Mouse (Mus musculus) stomach, embryonic 15.5 days (tissue): ENCODE data around the gene Src. TPM values are rescaled to one million over a fixed set of nuclear protein-coding genes. Genes with fewer than 3 reads are reported as not detected.

Experiments
- ATAC-seq: fragments of 200-750 bp; cut with Nextera tagmentation; 2 replicates; pipeline ENCODE4 v1.8.0; 2017; ENCODE audit warnings: low read depth, moderate number of reproducible peaks, moderate TSS enrichment; ENCODE audit not compliant: insufficient read depth, low FRiP score
- H3K27ac ChIP-seq: fragments of 300-500 bp; sonication (generic); 2 replicates; pipeline ENCODE4 v1.5.1; 2015; ENCODE audit warnings: mild to moderate bottlenecking, inconsistent platforms
- H3K27me3 ChIP-seq: fragments of 300-500 bp; sonication (generic); replicated peaks from 2 replicates; pipeline ENCODE4 v1.6.1; 2015; ENCODE audit warnings: inconsistent platforms
- H3K36me3 ChIP-seq: fragments of 300-500 bp; sonication (generic); 2 replicates; pipeline ENCODE4 v1.6.1; 2015; ENCODE audit warnings: inconsistent platforms
- H3K4me1 ChIP-seq: fragments of 300-500 bp; sonication (generic); 2 replicates; pipeline ENCODE4 v1.6.1; 2015; ENCODE audit warnings: inconsistent platforms
- H3K4me2 ChIP-seq: fragments of 300-500 bp; sonication (generic); 2 replicates; pipeline ENCODE4 v1.6.1; 2015; ENCODE audit warnings: mild to moderate bottlenecking, inconsistent platforms
- H3K4me3 ChIP-seq: fragments of 300-500 bp; sonication (generic); replicated peaks from 2 replicates; pipeline ENCODE4 v1.5.1; 2015; ENCODE audit warnings: inconsistent platforms
- H3K9ac ChIP-seq: fragments of 300-500 bp; sonication (generic); 2 replicates; pipeline ENCODE4 v1.6.1; 2015; ENCODE audit warnings: inconsistent platforms
- H3K9me3 ChIP-seq: fragments of 300-500 bp; sonication (generic); 2 replicates; pipeline ENCODE4 v1.6.1; 2016; ENCODE audit warnings: inconsistent platforms
- WGBS: fragments of 180-500 bp; shearing (Covaris S2); methylation state at CpG from one replicate; pipeline ENCODE4 v1.1.7; 2015; 5-methylcytosine and 5-hydroxymethylcytosine counted together
- polyA plus RNA-seq: library from polyadenylated mRNA; unstranded; fragments of >200 nt; fragmentation: Nextera tagmentation; extraction: Ambion mirVana; gene quantifications from 2 replicates; pipeline ENCODE4 v1.2.1, GENCODE M21; 2015

Src gene
- polyA plus RNA-seq, 1 experiment from 2014 or later = 18.4 TPM

DNA sequence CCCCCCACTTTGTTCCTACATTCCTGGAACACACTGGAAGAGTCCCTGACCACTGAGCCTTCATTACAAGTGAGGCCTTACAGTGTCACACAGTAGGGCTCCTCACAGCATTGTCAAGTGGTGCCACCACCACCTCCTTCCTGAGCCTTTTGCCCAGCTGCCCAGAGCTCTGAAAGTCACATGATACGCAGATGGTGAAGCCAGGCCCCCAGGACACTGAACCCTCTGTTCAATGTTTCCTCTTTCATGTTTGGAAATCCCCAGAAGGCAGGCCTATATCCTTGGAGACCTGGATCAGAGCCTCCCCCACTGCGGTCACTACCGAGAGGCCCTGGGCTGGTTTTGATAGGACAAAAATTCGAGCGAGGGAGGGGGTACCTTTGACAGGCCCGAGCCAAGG, 1.0 kb upstream of the Src start:
- H3K9me3 ChIP-seq = no peaks in the 10 kb centered on the region
- H3K4me1 ChIP-seq = peaks cover 7% of the 10 kb centered on the region; the same call in 1 of the 2 replicates
- no peak for ATAC-seq
- 65% methylated on average over 6 of the region's 6 CpGs for WGBS
- H3K9ac ChIP-seq = no peak overlapping the region
- H3K36me3 ChIP-seq = no peaks in the 10 kb centered on the region
- no peak overlapping the region for H3K27ac ChIP-seq
- no peak overlapping the region for H3K4me2 ChIP-seq
- H3K4me3 ChIP-seq = no peak overlapping the region
- H3K27me3 ChIP-seq = no peaks in the 10 kb centered on the region

DNA sequence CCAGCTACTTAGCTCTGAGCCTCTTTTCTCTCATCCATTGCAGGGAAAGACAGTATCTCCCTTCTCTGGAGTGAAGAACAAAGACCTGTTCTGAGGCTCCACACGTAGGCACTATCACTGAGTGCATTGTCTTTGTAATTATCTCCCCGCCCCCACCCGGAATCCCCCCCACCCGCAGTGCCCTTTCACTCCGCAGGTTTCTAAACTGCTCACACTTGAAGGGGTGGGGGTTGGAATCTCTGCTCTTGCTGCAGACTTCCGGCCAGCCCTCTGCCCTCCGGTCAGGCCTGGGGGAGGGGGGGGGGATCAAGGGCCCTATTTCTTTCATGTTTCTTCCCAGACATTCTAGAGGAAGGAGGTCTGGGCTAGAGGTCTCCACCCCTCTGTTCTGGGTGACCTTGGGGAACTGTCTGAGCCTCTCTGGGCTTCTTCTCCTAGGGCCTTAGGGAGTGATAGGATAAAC, 396 bp downstream of the Src start:
- no peaks in the 10 kb centered on the region for H3K9me3 ChIP-seq
- no peaks in the 10 kb centered on the region for H3K36me3 ChIP-seq
- no peak for ATAC-seq
- no peak overlapping the region for H3K4me2 ChIP-seq
- WGBS = 5% methylated on average over 7 of the region's 7 CpGs
- no peak overlapping the region for H3K9ac ChIP-seq
- H3K4me3 ChIP-seq = no peak overlapping the region
- H3K4me1 ChIP-seq = peaks cover 19% of the 10 kb centered on the region
- H3K27ac ChIP-seq = peak overlapping the region; percentile 10
- no peaks in the 10 kb centered on the region for H3K27me3 ChIP-seq

DNA sequence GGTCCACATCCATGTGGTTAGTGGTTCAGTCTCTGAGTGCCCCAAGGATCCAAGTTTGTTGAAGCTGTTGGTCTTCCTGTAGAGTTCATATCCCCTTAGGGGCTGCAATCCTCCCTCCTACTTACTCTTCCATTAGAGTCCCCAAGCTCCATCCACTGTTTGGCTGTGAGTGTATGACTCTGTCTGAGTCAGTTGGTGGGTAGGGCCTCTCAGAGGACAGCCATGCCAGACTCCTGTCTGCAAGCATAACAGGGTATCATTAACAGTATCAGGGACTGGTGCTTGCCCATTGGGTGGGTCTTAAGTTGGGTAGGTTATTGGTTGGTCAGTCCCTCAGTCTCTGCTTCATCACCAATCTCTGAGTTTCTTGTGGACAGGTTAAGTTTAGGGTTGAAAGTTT, 1.3 kb downstream of the Src start:
- Histone ChIP-seq H3K36me3 (no peaks in the 10 kb centered on the region), H3K4me2 (no peak overlapping the region), H3K9me3 (no peaks in the 10 kb centered on the region), H3K27me3 (no peaks in the 10 kb centered on the region), H3K4me3 (no peak overlapping the region), H3K27ac (no peak overlapping the region), H3K4me1 (peaks cover 20% of the 10 kb centered on the region), H3K9ac (no peak overlapping the region)
- no peak for ATAC-seq

DNA sequence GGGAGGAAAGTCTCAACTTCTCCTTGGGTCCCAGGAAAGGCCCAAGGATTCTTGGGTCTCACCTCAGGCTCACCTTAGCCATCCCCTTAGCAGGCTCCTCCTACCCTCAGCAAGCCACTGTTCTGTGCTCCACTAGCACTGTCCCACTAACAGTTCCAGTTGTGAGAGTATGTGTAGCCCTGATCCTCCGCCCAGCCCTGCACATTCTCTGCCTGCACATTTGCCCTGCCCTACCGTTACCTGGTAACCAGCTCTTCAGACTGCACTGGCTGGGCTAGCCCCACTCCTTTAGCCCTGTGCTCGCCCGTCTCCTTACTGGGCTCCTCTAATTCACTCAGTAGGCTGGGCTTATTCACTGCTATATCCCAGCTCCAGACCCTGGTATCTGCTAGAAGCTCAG, 2.2 kb downstream of the Src start:
- peaks cover 24% of the 10 kb centered on the region for H3K4me1 ChIP-seq

DNA sequence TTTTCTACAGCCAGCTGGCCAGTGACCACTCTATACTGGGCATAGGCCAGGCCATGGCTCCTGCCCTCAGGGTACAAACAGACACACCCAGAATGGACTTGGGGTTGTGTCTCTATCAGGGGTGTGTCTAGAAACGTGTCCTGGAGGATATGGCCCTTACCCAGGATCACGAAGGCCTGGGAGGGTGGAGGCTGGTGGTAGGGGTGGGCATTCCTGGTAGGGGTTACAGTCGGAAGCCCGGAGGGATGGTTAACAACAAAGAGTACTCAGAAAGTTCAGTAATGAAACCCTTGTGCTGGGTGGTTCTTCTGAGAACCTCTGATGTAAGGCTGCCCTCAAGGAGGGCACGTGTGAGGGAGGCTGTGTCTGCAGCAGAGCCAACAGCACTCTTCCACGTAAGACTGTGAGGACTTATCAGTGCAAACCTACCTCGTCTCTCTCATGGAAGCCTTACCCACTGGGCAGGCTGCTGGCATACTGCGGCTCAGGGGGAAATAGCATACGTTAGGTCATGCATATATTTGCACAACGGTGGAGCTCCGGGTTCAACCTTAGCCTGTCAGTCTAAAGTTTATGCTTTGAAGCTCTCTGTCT, 3.9 kb downstream of the Src start:
- H3K4me3 ChIP-seq = no peak overlapping the region
- ATAC-seq = no peak

More for the DNA sequence above, 2.2 kb downstream of the Src start:
- Histone ChIP-seq H3K4me3 (no peak overlapping the region), H3K4me2 (no peak overlapping the region), H3K27ac (no peak overlapping the region), H3K9me3 (no peaks in the 10 kb centered on the region), H3K27me3 (no peaks in the 10 kb centered on the region), H3K36me3 (no peaks in the 10 kb centered on the region), H3K9ac (no peak overlapping the region)
- no peak for ATAC-seq
- WGBS = 81% methylated on average over 4 of the region's 4 CpGs

DNA sequence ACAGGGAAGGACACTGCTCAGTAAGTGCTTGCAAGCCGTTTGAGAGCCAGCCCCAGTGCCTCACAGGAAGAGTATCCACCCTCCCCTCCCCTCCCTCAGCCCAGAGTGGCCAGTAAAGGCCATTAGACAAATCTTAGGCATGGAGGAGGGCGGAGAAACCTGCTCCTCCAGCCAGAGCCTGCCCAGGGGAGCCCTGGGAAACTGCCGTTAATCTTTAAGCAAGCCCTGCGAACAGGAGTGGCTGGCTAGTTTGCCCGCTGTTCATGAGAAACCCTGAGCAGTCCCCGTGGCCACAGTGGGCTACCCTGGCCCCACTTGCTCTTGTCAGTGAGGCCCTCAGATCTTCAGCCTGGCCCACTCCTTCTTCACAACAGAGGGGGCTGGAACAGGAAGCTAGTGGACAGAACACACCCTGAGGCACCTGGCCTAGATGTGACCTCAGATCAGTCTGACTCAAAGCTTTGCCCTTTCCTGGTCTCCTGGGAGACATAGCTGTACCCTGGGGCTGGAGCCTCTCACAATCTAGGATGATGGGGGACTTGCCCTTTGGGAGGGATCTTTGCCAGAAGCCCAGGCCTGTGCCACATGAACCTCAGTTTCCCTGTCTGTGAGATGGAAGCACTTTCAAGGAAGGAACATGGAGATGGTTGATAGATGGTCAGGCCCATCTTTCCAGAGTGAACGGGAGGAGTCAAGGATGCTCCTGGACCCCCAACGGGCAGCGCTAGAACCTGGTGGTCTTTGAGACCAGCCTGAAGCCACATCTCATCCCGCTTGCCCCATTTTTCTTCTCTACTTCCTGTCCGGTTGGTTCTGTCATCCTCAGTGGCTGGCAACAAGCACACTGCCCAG, 4.8 kb downstream of the Src start:
- peak; percentile 79 for ATAC-seq
- Histone ChIP-seq H3K9me3 (no peaks in the 10 kb centered on the region), H3K4me3 (peak overlapping the region; percentile 72), H3K9ac (0 out of 2 replicates have a peak overlapping the region, but pooled peaks have one; percentile 94), H3K4me1 (peaks cover 44% of the 10 kb centered on the region), H3K27me3 (no peaks in the 10 kb centered on the region), H3K27ac (peak overlapping the region; percentile 86), H3K4me2 (peak overlapping the region; percentile 78), H3K36me3 (no peaks in the 10 kb centered on the region)
- WGBS = 39% methylated on average over 11 of the region's 11 CpGs

More for the DNA sequence above, 3.9 kb downstream of the Src start:
- Histone ChIP-seq H3K27ac (peak overlapping the region; percentile 86), H3K4me2 (no peak overlapping the region), H3K9ac (no peak overlapping the region), H3K4me1 (peaks cover 38% of the 10 kb centered on the region), H3K27me3 (no peaks in the 10 kb centered on the region), H3K9me3 (no peaks in the 10 kb centered on the region), H3K36me3 (no peaks in the 10 kb centered on the region)
- WGBS = 56% methylated on average over 11 of the region's 11 CpGs

DNA sequence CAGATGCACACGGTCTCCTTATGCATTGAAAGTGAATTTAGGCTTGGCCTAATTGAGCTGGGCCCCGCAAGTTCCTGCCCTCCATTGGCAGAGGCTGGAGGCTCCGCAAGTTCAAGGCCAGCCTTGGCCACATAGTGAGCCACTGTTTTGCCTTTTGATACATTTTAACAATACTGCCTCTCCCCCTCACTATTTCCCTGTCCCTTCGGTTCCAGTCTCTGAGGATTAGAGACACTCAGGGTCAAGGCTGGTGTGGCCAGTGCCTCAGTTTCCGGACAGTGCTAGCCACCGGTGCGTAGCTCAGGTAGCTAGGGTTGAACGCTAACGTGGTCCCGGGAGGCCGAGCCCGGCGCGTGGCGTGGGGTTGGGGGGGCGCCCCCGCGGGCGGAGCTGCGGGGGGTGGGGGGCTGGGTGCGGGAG, 5.5 kb downstream of the Src start:
- Histone ChIP-seq H3K27me3 (no peaks in the 10 kb centered on the region), H3K27ac (peak overlapping the region; percentile 86), H3K36me3 (no peaks in the 10 kb centered on the region), H3K9ac (peak overlapping the region; percentile 94), H3K9me3 (no peaks in the 10 kb centered on the region), H3K4me2 (peak overlapping the region; percentile 78), H3K4me1 (peaks cover 38% of the 10 kb centered on the region), H3K4me3 (peak overlapping the region; percentile 72)
- WGBS = 8% methylated on average over 21 of the region's 21 CpGs
- ATAC-seq = no peak

DNA sequence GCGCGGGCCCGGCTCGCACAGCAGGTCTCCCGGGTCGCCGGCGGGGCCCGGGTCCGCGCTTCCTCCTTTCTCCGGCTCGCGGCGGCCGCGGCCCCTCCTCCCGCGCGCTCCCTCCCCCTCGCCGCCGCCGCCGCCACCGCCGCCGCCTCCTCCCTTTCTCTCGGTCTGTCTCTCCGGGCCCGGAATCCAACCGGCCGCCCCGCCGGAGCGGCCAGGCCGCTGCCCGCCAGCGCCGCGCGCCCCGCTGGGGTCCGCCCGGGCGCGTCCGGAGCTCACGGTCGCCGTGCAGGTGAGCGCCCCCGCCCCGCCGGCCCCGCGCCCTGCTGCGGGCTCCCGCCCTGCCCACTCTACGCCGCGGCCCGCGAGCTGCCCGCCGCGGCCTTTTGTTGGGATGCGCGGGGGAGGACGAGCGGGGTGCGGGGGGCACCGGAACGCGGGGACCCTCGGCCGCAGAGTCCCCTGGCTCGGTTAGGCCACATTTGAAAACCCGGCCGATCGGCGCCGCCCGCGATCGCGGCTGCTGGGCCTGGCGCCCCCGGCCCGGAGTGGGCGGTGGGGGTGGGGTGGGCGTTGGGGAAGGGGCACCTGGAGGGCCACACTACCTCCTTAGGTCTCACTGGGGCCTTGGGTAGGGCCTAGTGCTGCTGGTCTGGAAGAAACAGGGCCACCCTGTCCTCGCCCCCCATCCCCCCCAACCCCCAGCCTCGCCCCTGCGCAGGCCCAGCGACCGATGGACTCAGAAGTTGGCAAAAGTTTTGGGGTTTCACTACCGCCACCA, 6.1 kb downstream of the Src start:
- peak overlapping the region; percentile 78 for H3K4me2 ChIP-seq
- peak overlapping the region; percentile 94 for H3K9ac ChIP-seq
- H3K4me3 ChIP-seq = peak overlapping the region; percentile 72
- H3K27ac ChIP-seq = peak overlapping the region; percentile 86
- peaks cover 42% of the 10 kb centered on the region for H3K4me1 ChIP-seq
- 1% methylated on average over 65 of the region's 98 CpGs for WGBS
- no peaks in the 10 kb centered on the region for H3K9me3 ChIP-seq
- no peaks in the 10 kb centered on the region for H3K36me3 ChIP-seq
- H3K27me3 ChIP-seq = no peaks in the 10 kb centered on the region
- ATAC-seq = no peak

DNA sequence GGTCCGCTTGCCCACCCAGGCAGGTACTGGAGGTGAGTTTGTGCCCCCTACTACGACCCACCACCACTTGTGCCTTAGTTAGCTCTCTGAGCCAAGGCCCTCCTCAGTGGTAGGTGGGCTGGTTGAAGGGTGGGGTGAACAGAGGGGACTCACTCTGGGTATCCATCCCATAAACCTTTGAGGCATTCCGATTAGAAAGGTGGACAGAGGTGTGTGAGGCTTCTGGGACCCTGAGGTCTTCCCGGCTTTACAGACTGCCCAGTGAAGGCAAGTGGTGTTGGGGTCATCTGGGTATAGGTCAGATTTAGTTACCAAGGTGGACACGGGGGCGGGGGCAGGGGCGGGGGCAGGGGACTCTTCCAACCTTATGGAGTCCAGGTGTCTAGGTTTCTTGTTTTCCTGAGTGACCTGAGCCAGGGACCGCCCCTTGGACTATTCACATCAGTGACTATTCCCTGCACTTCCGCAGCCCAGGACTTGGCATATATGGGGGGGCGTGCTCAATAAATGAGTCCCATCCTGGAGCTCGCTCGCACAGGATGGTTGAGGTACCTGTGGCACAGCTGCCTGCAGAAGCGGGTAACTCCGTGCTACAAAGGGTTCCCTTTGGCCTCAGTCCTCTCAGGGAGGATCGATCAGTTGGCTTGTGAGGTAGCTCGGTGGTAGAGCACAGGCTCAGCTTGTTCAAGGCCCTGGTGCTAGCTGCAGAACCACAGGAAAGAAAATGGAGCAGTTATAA, 6.8 kb downstream of the Src start:
- Histone ChIP-seq H3K9ac (peak overlapping the region; percentile 94; the same call in 1 of the 2 replicates), H3K36me3 (no peaks in the 10 kb centered on the region), H3K27me3 (no peaks in the 10 kb centered on the region), H3K4me2 (peak overlapping the region; percentile 78), H3K4me1 (peaks cover 42% of the 10 kb centered on the region), H3K27ac (peak overlapping the region; percentile 86), H3K4me3 (peak overlapping the region; percentile 72), H3K9me3 (no peaks in the 10 kb centered on the region)
- 55% methylated on average over 16 of the region's 16 CpGs for WGBS
- ATAC-seq = no peak

DNA sequence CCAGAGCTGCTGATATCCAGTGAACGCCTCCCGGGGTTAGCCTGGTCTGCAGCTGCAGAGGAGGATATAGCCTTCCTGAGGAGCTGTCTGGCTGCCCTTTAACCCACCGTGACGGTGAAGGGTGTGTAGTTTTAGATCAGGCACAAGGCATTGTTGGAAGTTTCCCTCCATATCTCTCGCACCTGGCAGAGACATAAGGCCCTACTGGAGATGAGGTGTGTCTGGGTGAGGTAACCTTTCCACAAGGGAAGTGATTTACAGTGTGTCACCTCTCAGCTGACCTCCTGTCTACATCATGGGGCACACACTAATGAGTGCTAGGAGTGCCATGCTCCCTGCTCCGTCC, 7.4 kb downstream of the Src start:
- Histone ChIP-seq H3K9me3 (no peaks in the 10 kb centered on the region), H3K9ac (no peak overlapping the region), H3K4me2 (peak overlapping the region; percentile 78), H3K27me3 (no peaks in the 10 kb centered on the region), H3K4me3 (peak overlapping the region; percentile 72), H3K27ac (peak overlapping the region; percentile 86), H3K36me3 (no peaks in the 10 kb centered on the region), H3K4me1 (peaks cover 45% of the 10 kb centered on the region)
- ATAC-seq = no peak
- 64% methylated on average over 6 of the region's 6 CpGs for WGBS

DNA sequence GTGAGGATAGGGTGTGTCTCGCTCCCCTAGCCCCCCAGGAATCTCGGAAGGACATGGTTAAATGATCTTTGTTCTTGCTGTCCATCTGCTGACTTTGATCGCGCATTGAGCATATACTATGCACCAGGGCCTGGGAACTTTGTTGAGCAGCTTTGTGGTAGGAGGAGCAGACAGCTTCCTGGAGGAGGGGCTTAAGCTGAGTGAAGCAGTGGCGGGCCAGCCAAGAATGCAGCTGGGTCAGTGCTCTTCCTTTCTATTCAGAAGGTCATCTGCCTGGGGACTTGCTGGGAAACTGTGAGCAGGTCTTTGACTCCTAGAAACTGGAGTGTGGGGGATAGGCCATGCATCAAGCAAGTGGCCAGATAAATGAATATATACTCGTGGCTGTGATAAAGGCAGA, 7.9 kb downstream of the Src start:
- peak overlapping the region; percentile 78; the same call in 1 of the 2 replicates for H3K4me2 ChIP-seq
- H3K4me3 ChIP-seq = 0 out of 2 replicates have a peak overlapping the region, but pooled peaks have one; percentile 72
- H3K27ac ChIP-seq = peak overlapping the region; percentile 86; the same call in 1 of the 2 replicates
- no peak for ATAC-seq
- WGBS = 66% methylated on average over 6 of the region's 6 CpGs
- no peaks in the 10 kb centered on the region for H3K36me3 ChIP-seq
- no peaks in the 10 kb centered on the region for H3K27me3 ChIP-seq
- H3K9me3 ChIP-seq = no peaks in the 10 kb centered on the region
- peaks cover 51% of the 10 kb centered on the region for H3K4me1 ChIP-seq
- no peak overlapping the region for H3K9ac ChIP-seq
